In genomic region chr14:121675579-121675978, GRCm38 (mm10) we compare ENCODE assay signal across 8 mouse cellular contexts.
DNase-seq lines count a peak whose midpoint lies in the region; ATAC-seq and TF ChIP-seq lines count a peak whose summit lies in the region.

No protein-coding gene starts in this region.

- H3K9me3 ChIP-seq in hindbrain, embryonic 10.5 days = peaks cover 6% of the 10 kb centered on the region; the same call in 1 of the 2 replicates
- H3K9me3 ChIP-seq in hindbrain, embryonic 16.5 days (ENCODE audit: control insufficient read depth, low read length) = peaks cover 2% of the 10 kb centered on the region; the same call in 1 of the 2 replicates

- no peak for TF ChIP-seq CTCF in kidney, adult 2 months (conservative IDR thresholded peaks at IDR 0.05; ENCODE audit: insufficient read depth, insufficient read length, low read depth, low read length)

- no peak for TF ChIP-seq POLR2A in kidney, adult 2 months (IDR thresholded peaks at IDR 0.05; ENCODE audit: low read depth, low read length)

- no peak for ATAC-seq in hindbrain, embryonic 16.5 days

- no peak overlapping the region for H3K4me2 ChIP-seq in hindbrain, embryonic 16.5 days (ENCODE audit: low read length)

- H3K4me3 ChIP-seq in hindbrain, embryonic 10.5 days = no peak overlapping the region
- no peak overlapping the region for H3K4me3 ChIP-seq in hindbrain, embryonic 16.5 days (ENCODE audit: low read length)
- no peak overlapping the region for H3K4me3 ChIP-seq in kidney, adult 2 months (ENCODE audit: insufficient read depth, low read depth, low read length)

- H3K27ac ChIP-seq in hindbrain, embryonic 10.5 days = peak overlapping the region; percentile 66
- no peak overlapping the region for H3K27ac ChIP-seq in hindbrain, embryonic 16.5 days (ENCODE audit: low read depth, low read length)
- no peak overlapping the region for H3K27ac ChIP-seq in kidney, adult 2 months (ENCODE audit: insufficient read depth, low read depth, low read length)

- no peaks in the 10 kb centered on the region for H3K27me3 ChIP-seq in hindbrain, embryonic 10.5 days (ENCODE audit: insufficient read depth, poor library complexity, severe bottlenecking)
- no peaks in the 10 kb centered on the region for H3K27me3 ChIP-seq in hindbrain, embryonic 16.5 days (replicated peaks; ENCODE audit: control insufficient read depth, insufficient read depth, low read length)
- H3K27me3 ChIP-seq in kidney, adult 2 months (replicated peaks; ENCODE audit: control insufficient read depth, insufficient read depth, low read length) = no peaks in the 10 kb centered on the region

- no peak overlapping the region for H3K9ac ChIP-seq in hindbrain, embryonic 16.5 days (ENCODE audit: low read depth, low read length)

- WGBS in hindbrain, embryonic 10.5 days = 38% methylated on average over 6 of the region's 6 CpGs
- 31% methylated on average over 6 of the region's 6 CpGs for WGBS in hindbrain, embryonic 16.5 days
- 15% methylated on average over 6 of the region's 6 CpGs for WGBS in kidney, adult 2 months

- peaks cover 19% of the 10 kb centered on the region for H3K4me1 ChIP-seq in hindbrain, embryonic 10.5 days (replicated peaks)
- peaks cover 4% of the 10 kb centered on the region; the same call in 1 of the 2 replicates for H3K4me1 ChIP-seq in hindbrain, embryonic 16.5 days (ENCODE audit: control insufficient read depth, insufficient read depth, low read depth, low read length)
- peaks cover 29% of the 10 kb centered on the region for H3K4me1 ChIP-seq in kidney, adult 2 months (ENCODE audit: control insufficient read depth, insufficient read depth, low read length)

- no peaks in the 10 kb centered on the region for H3K36me3 ChIP-seq in hindbrain, embryonic 10.5 days
- peaks cover 5% of the 10 kb centered on the region for H3K36me3 ChIP-seq in hindbrain, embryonic 16.5 days (ENCODE audit: control insufficient read depth, insufficient read depth, low read length)
- H3K36me3 ChIP-seq in kidney, adult 2 months (ENCODE audit: control insufficient read depth, insufficient read depth, low read length) = no peaks in the 10 kb centered on the region

- DNase-seq in hindbrain, embryonic 10.5 days (ENCODE audit: low spot score) = peak; percentile 16
- peak; percentile 49 for DNase-seq in embryo, embryonic 11 days
- DNase-seq in kidney, adult 2 months = peak; percentile 85
- peak; percentile 50 for DNase-seq in lung, postnatal 25 days (ENCODE audit: low spot score)
- no peak for DNase-seq in spleen, postnatal 10 days (ENCODE audit: low spot score in 2 of 2)
- DNase-seq in right cerebral cortex, adult 18-20 months = no peak
- no peak for DNase-seq in gastrocnemius, postnatal 25 days

Comparison
In these comparisons a context has a peak if more than half of its experiments do, and no peak if none do; other contexts are left out.
1. DNase-seq: peak in hindbrain, embryonic 10.5 days (single experiment), embryo, embryonic 11 days (single experiment), kidney, adult 2 months (single experiment) and lung, postnatal 25 days (single experiment); none in spleen, postnatal 10 days (0 of 2), right cerebral cortex, adult 18-20 months (single experiment) and gastrocnemius, postnatal 25 days (single experiment).